Mouse (Mus musculus): ENCODE data around the gene Gabbr2. TPM values are rescaled to one million over a fixed set of nuclear protein-coding genes. Genes with fewer than 3 reads are reported as not detected.

The Gabbr2 gene
- polyA plus RNA-seq, 1 experiment from 2014 or later = 0.11 TPM

- no peak overlapping the region for H3K4me2 ChIP-seq (replicated peaks; ENCODE audit: low read depth, low read length)
- H3K4me3 ChIP-seq (ENCODE audit: low read length) = no peak overlapping the region
- no peaks in the 10 kb centered on the region for H3K27me3 ChIP-seq (ENCODE audit: insufficient read depth, low read length)
- H3K27ac ChIP-seq (ENCODE audit: low read length) = no peak overlapping the region
- no peak for ATAC-seq (ENCODE audit: low FRiP score, low TSS enrichment)
- H3K9ac ChIP-seq (replicated peaks; ENCODE audit: low read length) = no peak overlapping the region
- no peaks in the 10 kb centered on the region for H3K4me1 ChIP-seq (ENCODE audit: insufficient read depth, low read length)
- H3K36me3 ChIP-seq (ENCODE audit: insufficient read depth, low read length) = no peaks in the 10 kb centered on the region
- 90% methylated on average over 10 of the region's 10 CpGs for WGBS
- H3K9me3 ChIP-seq (ENCODE audit: low read length) = no peaks in the 10 kb centered on the region
Observed at GRCm38 (mm10) chr4:46703146-46703545, 288.5 kb downstream of the Gabbr2 start.

- Histone ChIP-seq H3K9me3 (ENCODE audit: low read length) (no peaks in the 10 kb centered on the region), H3K4me1 (ENCODE audit: insufficient read depth, low read length) (no peaks in the 10 kb centered on the region), H3K4me3 (ENCODE audit: low read length) (no peak overlapping the region), H3K27ac (ENCODE audit: low read length) (no peak overlapping the region), H3K36me3 (ENCODE audit: insufficient read depth, low read length) (no peaks in the 10 kb centered on the region), H3K9ac (replicated peaks; ENCODE audit: low read length) (no peak overlapping the region), H3K4me2 (replicated peaks; ENCODE audit: low read depth, low read length) (no peak overlapping the region), H3K27me3 (ENCODE audit: insufficient read depth, low read length) (no peaks in the 10 kb centered on the region)
- ATAC-seq (ENCODE audit: low FRiP score, low TSS enrichment) = no peak
- WGBS = 82% methylated on average over 10 of the region's 10 CpGs
Observed at GRCm38 (mm10) chr4:46700223-46700651, 291.4 kb downstream of the Gabbr2 start.

- Histone ChIP-seq H3K4me1 (ENCODE audit: insufficient read depth, low read length) (no peaks in the 10 kb centered on the region), H3K9me3 (ENCODE audit: low read length) (peaks cover 1% of the 10 kb centered on the region; the same call in 1 of the 2 replicates), H3K36me3 (ENCODE audit: insufficient read depth, low read length) (no peaks in the 10 kb centered on the region), H3K4me3 (ENCODE audit: low read length) (no peak overlapping the region), H3K27ac (ENCODE audit: low read length) (no peak overlapping the region), H3K27me3 (ENCODE audit: insufficient read depth, low read length) (no peaks in the 10 kb centered on the region), H3K4me2 (replicated peaks; ENCODE audit: low read depth, low read length) (no peak overlapping the region), H3K9ac (replicated peaks; ENCODE audit: low read length) (no peak overlapping the region)
- ATAC-seq (ENCODE audit: low FRiP score, low TSS enrichment) = no peak
- WGBS = 50% methylated on average over 6 of the region's 6 CpGs
Observed at GRCm38 (mm10) chr4:46696467-46696866, 295.2 kb downstream of the Gabbr2 start.

GRCm38 (mm10) chr4:46690565-46690964 is 301.1 kb downstream of the Gabbr2 start:
- WGBS = 81% methylated on average over 8 of the region's 8 CpGs
- Histone ChIP-seq H3K9ac (replicated peaks; ENCODE audit: low read length) (no peak overlapping the region), H3K27me3 (ENCODE audit: insufficient read depth, low read length) (peaks cover 3% of the 10 kb centered on the region; the same call in 1 of the 2 replicates), H3K4me3 (ENCODE audit: low read length) (no peak overlapping the region), H3K27ac (ENCODE audit: low read length) (no peak overlapping the region), H3K4me2 (replicated peaks; ENCODE audit: low read depth, low read length) (no peak overlapping the region), H3K36me3 (ENCODE audit: insufficient read depth, low read length) (no peaks in the 10 kb centered on the region), H3K9me3 (ENCODE audit: low read length) (peaks cover 3% of the 10 kb centered on the region; the same call in 1 of the 2 replicates), H3K4me1 (ENCODE audit: insufficient read depth, low read length) (no peaks in the 10 kb centered on the region)
- no peak for ATAC-seq (ENCODE audit: low FRiP score, low TSS enrichment)

- peaks cover 3% of the 10 kb centered on the region; the same call in 1 of the 2 replicates for H3K27me3 ChIP-seq (ENCODE audit: insufficient read depth, low read length)
- H3K4me3 ChIP-seq (ENCODE audit: low read length) = no peak overlapping the region
- H3K9ac ChIP-seq (replicated peaks; ENCODE audit: low read length) = no peak overlapping the region
- H3K36me3 ChIP-seq (ENCODE audit: insufficient read depth, low read length) = no peaks in the 10 kb centered on the region
- H3K4me1 ChIP-seq (ENCODE audit: insufficient read depth, low read length) = no peaks in the 10 kb centered on the region
- WGBS = 84% methylated on average over 8 of the region's 8 CpGs
- no peak overlapping the region for H3K4me2 ChIP-seq (replicated peaks; ENCODE audit: low read depth, low read length)
- H3K27ac ChIP-seq (ENCODE audit: low read length) = no peak overlapping the region
- peaks cover 3% of the 10 kb centered on the region; the same call in 1 of the 2 replicates for H3K9me3 ChIP-seq (ENCODE audit: low read length)
- no peak for ATAC-seq (ENCODE audit: low FRiP score, low TSS enrichment)
Observed at GRCm38 (mm10) chr4:46690023-46690420, 301.7 kb downstream of the Gabbr2 start.

- H3K27ac ChIP-seq (ENCODE audit: low read length) = no peak overlapping the region
- H3K4me2 ChIP-seq (replicated peaks; ENCODE audit: low read depth, low read length) = no peak overlapping the region
- 42% methylated on average over 15 of the region's 15 CpGs for WGBS
- no peak overlapping the region for H3K4me3 ChIP-seq (ENCODE audit: low read length)
- no peaks in the 10 kb centered on the region for H3K36me3 ChIP-seq (ENCODE audit: insufficient read depth, low read length)
- no peaks in the 10 kb centered on the region for H3K4me1 ChIP-seq (ENCODE audit: insufficient read depth, low read length)
- ATAC-seq (ENCODE audit: low FRiP score, low TSS enrichment) = peak; percentile 70
- peaks cover 3% of the 10 kb centered on the region; the same call in 1 of the 2 replicates for H3K27me3 ChIP-seq (ENCODE audit: insufficient read depth, low read length)
- peaks cover 3% of the 10 kb centered on the region; the same call in 1 of the 2 replicates for H3K9me3 ChIP-seq (ENCODE audit: low read length)
- H3K9ac ChIP-seq (replicated peaks; ENCODE audit: low read length) = no peak overlapping the region
Observed at GRCm38 (mm10) chr4:46689397-46690022, 302.2 kb downstream of the Gabbr2 start.

- Histone ChIP-seq H3K27me3 (ENCODE audit: insufficient read depth, low read length) (peaks cover 3% of the 10 kb centered on the region; the same call in 1 of the 2 replicates), H3K9me3 (ENCODE audit: low read length) (peaks cover 3% of the 10 kb centered on the region; the same call in 1 of the 2 replicates)
Observed at GRCm38 (mm10) chr4:46688213-46688832, 303.4 kb downstream of the Gabbr2 start.

DNA sequence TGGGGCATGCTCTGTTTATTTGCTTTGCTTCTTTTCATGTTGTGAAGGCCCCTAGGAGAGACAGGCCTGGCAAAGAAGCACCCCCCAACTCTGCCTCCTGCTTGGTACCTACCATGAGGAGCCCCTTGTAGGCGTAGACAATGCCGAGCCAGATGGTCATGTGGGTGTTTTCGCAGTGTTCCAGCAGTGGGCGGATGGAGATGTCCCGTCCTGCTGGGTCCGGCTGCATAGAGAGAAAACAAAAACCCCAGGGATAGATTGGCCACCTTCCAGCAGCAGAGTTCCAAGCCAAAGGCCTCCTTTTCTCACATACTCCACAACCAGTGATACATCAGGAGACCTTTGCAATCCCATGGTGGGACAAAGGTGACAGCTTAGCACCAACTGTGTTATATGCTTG is 307.5 kb downstream of the Gabbr2 start:
- H3K36me3 ChIP-seq (ENCODE audit: insufficient read depth, low read length) = no peaks in the 10 kb centered on the region
- no peak overlapping the region for H3K27ac ChIP-seq (ENCODE audit: low read length)
- H3K9ac ChIP-seq (replicated peaks; ENCODE audit: low read length) = no peak overlapping the region
- no peak overlapping the region for H3K4me3 ChIP-seq (ENCODE audit: low read length)
- no peak overlapping the region for H3K4me2 ChIP-seq (replicated peaks; ENCODE audit: low read depth, low read length)
- 52% methylated on average over 6 of the region's 6 CpGs for WGBS
- peaks cover 3% of the 10 kb centered on the region for H3K27me3 ChIP-seq (ENCODE audit: insufficient read depth, low read length)
- H3K9me3 ChIP-seq (ENCODE audit: low read length) = no peaks in the 10 kb centered on the region
- ATAC-seq (ENCODE audit: low FRiP score, low TSS enrichment) = no peak
- no peaks in the 10 kb centered on the region for H3K4me1 ChIP-seq (ENCODE audit: insufficient read depth, low read length)

More at GRCm38 (mm10) chr4:46688213-46688832, 303.4 kb downstream of the Gabbr2 start:
- WGBS = 37% methylated on average over 14 of the region's 14 CpGs
- Histone ChIP-seq H3K4me1 (ENCODE audit: insufficient read depth, low read length) (no peaks in the 10 kb centered on the region), H3K4me2 (replicated peaks; ENCODE audit: low read depth, low read length) (no peak overlapping the region), H3K4me3 (ENCODE audit: low read length) (no peak overlapping the region), H3K9ac (replicated peaks; ENCODE audit: low read length) (no peak overlapping the region), H3K27ac (ENCODE audit: low read length) (no peak overlapping the region), H3K36me3 (ENCODE audit: insufficient read depth, low read length) (no peaks in the 10 kb centered on the region)
- peak; percentile 77; the same call in 1 of the 2 replicates for ATAC-seq (ENCODE audit: low FRiP score, low TSS enrichment)

DNA sequence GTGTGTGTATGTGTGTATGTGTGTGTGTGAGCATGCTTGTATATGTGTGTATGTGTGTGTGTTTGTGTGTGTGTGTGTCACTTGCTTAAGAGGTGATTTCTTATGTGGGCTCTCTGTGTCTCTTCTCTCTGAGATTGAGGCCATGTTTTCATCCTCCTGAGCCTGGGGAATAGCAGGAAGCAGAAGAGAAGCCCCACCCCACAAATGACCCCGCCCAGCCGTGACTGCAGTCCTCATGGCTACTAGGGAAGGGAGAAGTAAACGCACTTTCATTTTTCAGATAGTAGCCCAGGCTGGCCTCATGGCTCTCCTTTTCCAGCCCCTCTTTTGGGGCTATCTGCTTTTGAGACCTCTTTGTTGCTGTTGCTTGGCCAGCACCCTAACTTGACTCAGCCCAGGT is 315.0 kb downstream of the Gabbr2 start:
- no peaks in the 10 kb centered on the region for H3K27me3 ChIP-seq (ENCODE audit: insufficient read depth, low read length)
- no peak overlapping the region for H3K9ac ChIP-seq (replicated peaks; ENCODE audit: low read length)
- H3K36me3 ChIP-seq (ENCODE audit: insufficient read depth, low read length) = no peaks in the 10 kb centered on the region
- H3K9me3 ChIP-seq (ENCODE audit: low read length) = no peaks in the 10 kb centered on the region
- no peaks in the 10 kb centered on the region for H3K4me1 ChIP-seq (ENCODE audit: insufficient read depth, low read length)
- no peak for ATAC-seq (ENCODE audit: low FRiP score, low TSS enrichment)
- no peak overlapping the region for H3K27ac ChIP-seq (ENCODE audit: low read length)
- H3K4me3 ChIP-seq (ENCODE audit: low read length) = no peak overlapping the region
- H3K4me2 ChIP-seq (replicated peaks; ENCODE audit: low read depth, low read length) = no peak overlapping the region
- WGBS = 70% methylated on average over 3 of the region's 3 CpGs

DNA sequence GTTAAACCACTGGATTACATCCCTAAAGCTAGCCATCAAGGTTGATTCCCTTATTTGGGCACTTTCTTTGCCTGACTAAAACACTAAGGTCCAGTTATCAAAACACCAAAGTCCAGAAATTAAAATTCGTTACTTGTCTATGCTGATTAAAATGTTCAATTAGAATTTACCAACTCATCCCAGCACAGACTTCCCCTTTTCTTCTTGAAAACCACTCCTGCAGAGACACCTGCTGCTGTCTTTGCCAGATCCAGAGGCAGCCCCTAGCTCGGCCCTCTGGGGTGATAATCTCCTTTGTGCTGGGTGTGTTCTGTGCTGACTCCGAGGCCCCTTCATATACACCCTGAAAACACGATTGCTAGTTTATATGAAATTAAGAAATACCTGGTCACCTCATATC is 315.7 kb downstream of the Gabbr2 start:
- ATAC-seq (ENCODE audit: low FRiP score, low TSS enrichment) = no peak
- Histone ChIP-seq H3K4me3 (ENCODE audit: low read length) (no peak overlapping the region), H3K9ac (replicated peaks; ENCODE audit: low read length) (no peak overlapping the region), H3K9me3 (ENCODE audit: low read length) (no peaks in the 10 kb centered on the region), H3K27me3 (ENCODE audit: insufficient read depth, low read length) (no peaks in the 10 kb centered on the region), H3K27ac (ENCODE audit: low read length) (no peak overlapping the region), H3K36me3 (ENCODE audit: insufficient read depth, low read length) (no peaks in the 10 kb centered on the region), H3K4me1 (ENCODE audit: insufficient read depth, low read length) (no peaks in the 10 kb centered on the region), H3K4me2 (replicated peaks; ENCODE audit: low read depth, low read length) (no peak overlapping the region)
- WGBS = 66% methylated on average over 4 of the region's 4 CpGs
